Comparison of ENCODE assay signal across 8 mouse cellular contexts in genomic region chr1:37865401-37866215, GRCm38 (mm10). TPM values are rescaled to one million over a fixed set of nuclear protein-coding genes. Genes with fewer than 3 reads are reported as not detected.
DNase-seq lines count a peak whose midpoint lies in the region; ATAC-seq and TF ChIP-seq lines count a peak whose summit lies in the region.

No protein-coding gene starts in this region.

- no peak for TF ChIP-seq EP300 in liver, postnatal 0 days (IDR thresholded peaks at IDR 0.05; ENCODE audit: low read depth)

- H3K4me2 ChIP-seq in heart, embryonic 11.5 days, result peak overlapping the region; percentile 87
- H3K4me2 ChIP-seq in liver, postnatal 0 days (ENCODE audit: low read depth, low read length), result peak overlapping the region; percentile 91

- no peaks in the 10 kb centered on the region for H3K36me3 ChIP-seq in heart, embryonic 11.5 days (ENCODE audit: control insufficient read depth, insufficient read depth, low read length)
- H3K36me3 ChIP-seq in liver, postnatal 0 days (replicated peaks; ENCODE audit: insufficient read depth, low read length), result no peaks in the 10 kb centered on the region

- no peak for DNase-seq in heart, postnatal 25 days (ENCODE audit: low spot score)
- peak; percentile 1 for DNase-seq in forelimb bud, embryonic 11.5 days (ENCODE audit: low read depth, low spot score)
- DNase-seq in liver, postnatal 0 days, result no peak
- no peak for DNase-seq in layer of hippocampus, adult 18-20 months (ENCODE audit: low spot score in 2 of 2)
- no peak for DNase-seq in spleen, adult 18-20 months

- intact Hi-C loops in heart, postnatal 25 days (cut with DNase I), result loop anchor here (2.0 to 10.0 kb wide), 3 partner anchors 25 to 188 kb away; partner anchors contain the start of genes Eif5b, Mitd1, Mrpl30 and Txndc9

- no peaks in the 10 kb centered on the region for H3K4me1 ChIP-seq in heart, embryonic 11.5 days (ENCODE audit: control insufficient read depth, insufficient read depth, low read length)
- peaks cover 3% of the 10 kb centered on the region for H3K4me1 ChIP-seq in bone marrow, adult 2 months (ENCODE audit: control insufficient read depth, insufficient read depth, low read length)
- H3K4me1 ChIP-seq in liver, postnatal 0 days (ENCODE audit: insufficient read depth), result peaks cover 7% of the 10 kb centered on the region

- peak overlapping the region; percentile 84 for H3K27ac ChIP-seq in heart, embryonic 11.5 days (ENCODE audit: low read depth, low read length)
- H3K27ac ChIP-seq in bone marrow, adult 2 months (ENCODE audit: control insufficient read depth, insufficient read depth, low read depth, low read length, poor library complexity), result peak overlapping the region; percentile 73
- H3K27ac ChIP-seq in liver, postnatal 0 days (ENCODE audit: low read depth), result peak overlapping the region; percentile 78

- H3K9me3 ChIP-seq in heart, embryonic 11.5 days (replicated peaks; ENCODE audit: control insufficient read depth, low read length), result no peaks in the 10 kb centered on the region
- no peaks in the 10 kb centered on the region for H3K9me3 ChIP-seq in liver, postnatal 0 days (ENCODE audit: low read length)

- TF ChIP-seq POLR2A in bone marrow, adult 2 months (IDR thresholded peaks at IDR 0.05; ENCODE audit: borderline replicate concordance, control insufficient read depth, low read depth, low read length), result no peak

- no peak for ATAC-seq in heart, embryonic 11.5 days (replicated peaks; ENCODE audit: insufficient number of reproducible peaks, low FRiP score, low TSS enrichment)
- no peak for ATAC-seq in liver, postnatal 0 days
- ATAC-seq in activated CD4-positive, CD25-positive, alpha-beta regulatory T cell, adult 4 months, result no peak

- 12% methylated on average over 23 of the region's 23 CpGs for WGBS in heart, embryonic 11.5 days (ENCODE audit: insufficient replicate concordance)
- WGBS in bone marrow, adult 2 months, result 11% methylated on average over 23 of the region's 23 CpGs
- 10% methylated on average over 23 of the region's 23 CpGs for WGBS in liver, postnatal 0 days (ENCODE audit: insufficient replicate concordance)

- no peak for TF ChIP-seq CTCF in bone marrow, adult 2 months (IDR thresholded peaks at IDR 0.05; ENCODE audit: control insufficient read depth, insufficient read depth, low read length)
- TF ChIP-seq CTCF in liver, postnatal 0 days (IDR thresholded peaks at IDR 0.05; ENCODE audit: low read depth), result no peak

- 0 out of 2 replicates have a peak, but pooled peaks cover 4% of the 10 kb centered on the region for H3K27me3 ChIP-seq in heart, embryonic 11.5 days (ENCODE audit: control insufficient read depth, insufficient read depth, low read length)
- H3K27me3 ChIP-seq in liver, postnatal 0 days (ENCODE audit: insufficient read depth, low read length), result no peaks in the 10 kb centered on the region

- H3K4me3 ChIP-seq in heart, embryonic 11.5 days (ENCODE audit: low read depth, low read length), result peak overlapping the region; percentile 72
- H3K4me3 ChIP-seq in bone marrow, adult 2 months (replicated peaks; ENCODE audit: control insufficient read depth, low read depth, low read length), result peak overlapping the region; percentile 79
- H3K4me3 ChIP-seq in liver, postnatal 0 days (ENCODE audit: low read depth, low read length), result peak overlapping the region; percentile 67

- peak overlapping the region; percentile 76 for H3K9ac ChIP-seq in heart, embryonic 11.5 days (ENCODE audit: low read depth, low read length)
- H3K9ac ChIP-seq in liver, postnatal 0 days (replicated peaks), result peak overlapping the region; percentile 75

RNA-seq across cellular contexts. Expression of gene Tsga10, which starts 0.6 kb away (rescaled TPM):
- 4.2 and 4.6 TPM in 2 replicates for polyA plus RNA-seq in heart, embryonic 11.5 days (2014; fragmentation: Nextera tagmentation; extraction: Ambion mirVana)
- total RNA-seq in heart, postnatal 25 days (2021), result 1 to 10 TPM; 3.5 to 4.3 TPM
- polyA plus RNA-seq in bone marrow, adult 2 months (2011; ENCODE audit: insufficient read depth, insufficient read length, low replicate concordance, missing spikeins), result 0.95 and 3.6 TPM in 2 replicates
- 1.0 and 1.1 TPM in 2 replicates for polyA plus RNA-seq in liver, postnatal 0 days (2015; fragmentation: Nextera tagmentation; extraction: Ambion mirVana)
- 10 to 100 TPM; 22.1 to 22.5 TPM for total RNA-seq in layer of hippocampus, adult 18-20 months (2021)
- 1 to 10 TPM in 1 of 2 experiments, under 1 TPM in 1; 0.99 to 1.5 TPM for polyA plus RNA-seq in activated CD4-positive, CD25-positive, alpha-beta regulatory T cell, adult 4 months (2017; shearing (Covaris generic))

RNA-seq across cellular contexts. Expression of gene Lipt1, which starts 5.9 kb away (rescaled TPM):
- polyA plus RNA-seq in heart, embryonic 11.5 days (2014; fragmentation: Nextera tagmentation; extraction: Ambion mirVana), result 8.3 and 9.9 TPM in 2 replicates
- 10 to 100 TPM; 10.4 to 11.0 TPM for total RNA-seq in heart, postnatal 25 days (2021)
- polyA plus RNA-seq in bone marrow, adult 2 months (2011; ENCODE audit: insufficient read depth, insufficient read length, low replicate concordance, missing spikeins), result 4.0 TPM in 1 of 2 replicates, not detected in the other
- polyA plus RNA-seq in liver, postnatal 0 days (2015; fragmentation: Nextera tagmentation; extraction: Ambion mirVana), result 4.9 and 5.7 TPM in 2 replicates
- 1 to 10 TPM; 6.7 to 8.6 TPM for total RNA-seq in layer of hippocampus, adult 18-20 months (2021)
- polyA plus RNA-seq in activated CD4-positive, CD25-positive, alpha-beta regulatory T cell, adult 4 months (2017; shearing (Covaris generic)), result 1 to 10 TPM; 5.6 to 9.3 TPM

RNA-seq across cellular contexts. Expression of gene Mitd1, which starts 24.6 kb away (rescaled TPM):
- polyA plus RNA-seq in heart, embryonic 11.5 days (2014; fragmentation: Nextera tagmentation; extraction: Ambion mirVana), result 15.9 and 16.4 TPM in 2 replicates
- 1 to 10 TPM; 4.7 to 5.1 TPM for total RNA-seq in heart, postnatal 25 days (2021)
- polyA plus RNA-seq in bone marrow, adult 2 months (2011; ENCODE audit: insufficient read depth, insufficient read length, low replicate concordance, missing spikeins), result 14.1 and 15.3 TPM in 2 replicates
- polyA plus RNA-seq in liver, postnatal 0 days (2015; fragmentation: Nextera tagmentation; extraction: Ambion mirVana), result 11.3 and 12.9 TPM in 2 replicates
- total RNA-seq in layer of hippocampus, adult 18-20 months (2021), result 10 to 100 TPM in 1 of 2 experiments, 1 to 10 TPM in 1; 9.2 to 14.0 TPM
- 10 to 100 TPM; 95.3 to 98.6 TPM for polyA plus RNA-seq in activated CD4-positive, CD25-positive, alpha-beta regulatory T cell, adult 4 months (2017; shearing (Covaris generic))

RNA-seq across cellular contexts. Expression of gene Mrpl30, which starts 24.7 kb away (rescaled TPM):
- 260 and 280 TPM in 2 replicates for polyA plus RNA-seq in heart, embryonic 11.5 days (2014; fragmentation: Nextera tagmentation; extraction: Ambion mirVana)
- 100 to 1,000 TPM; 384 to 394 TPM for total RNA-seq in heart, postnatal 25 days (2021)
- polyA plus RNA-seq in bone marrow, adult 2 months (2011; ENCODE audit: insufficient read depth, insufficient read length, low replicate concordance, missing spikeins), result 73.9 and 94.1 TPM in 2 replicates
- polyA plus RNA-seq in liver, postnatal 0 days (2015; fragmentation: Nextera tagmentation; extraction: Ambion mirVana), result 180 and 185 TPM in 2 replicates
- total RNA-seq in layer of hippocampus, adult 18-20 months (2021), result 100 to 1,000 TPM; 137 to 140 TPM
- 100 to 1,000 TPM; 236 to 269 TPM for polyA plus RNA-seq in activated CD4-positive, CD25-positive, alpha-beta regulatory T cell, adult 4 months (2017; shearing (Covaris generic))

RNA-seq across cellular contexts. Expression of gene Lyg2, which starts 50.7 kb away (rescaled TPM):
- not detected in 2 replicates for polyA plus RNA-seq in heart, embryonic 11.5 days (2014; fragmentation: Nextera tagmentation; extraction: Ambion mirVana)
- not detected for total RNA-seq in heart, postnatal 25 days (2021)
- polyA plus RNA-seq in bone marrow, adult 2 months (2011; ENCODE audit: insufficient read depth, insufficient read length, low replicate concordance, missing spikeins), result not detected in 2 replicates
- polyA plus RNA-seq in liver, postnatal 0 days (2015; fragmentation: Nextera tagmentation; extraction: Ambion mirVana), result not detected in 2 replicates
- under 1 TPM in 1 of 2 experiments, not detected in 1; 0.12 TPM for total RNA-seq in layer of hippocampus, adult 18-20 months (2021)
- not detected for polyA plus RNA-seq in activated CD4-positive, CD25-positive, alpha-beta regulatory T cell, adult 4 months (2017; shearing (Covaris generic))
